Mouse (Mus musculus) lung, postnatal 0 days (tissue): ENCODE data around the gene Vipr2. TPM values are rescaled to one million over a fixed set of nuclear protein-coding genes. Genes with fewer than 3 reads are reported as not detected.

Experiments used
- ATAC-seq: fragments of 200-750 bp; cut with Nextera tagmentation; 2 replicates; pipeline ENCODE4 v1.8.0; 2017; ENCODE audit warnings: moderate library complexity
- DNase-seq: peaks from one replicate; pipeline ENCODE4 v3.0.0-alpha.2; 2016; ENCODE audit warnings: low spot score
- H3K27ac ChIP-seq: fragments of 300-500 bp; sonication (generic); 2 replicates; pipeline ENCODE4 v1.5.1; 2014; ENCODE audit warnings: antibody characterized with exemption, mild to moderate bottlenecking, low read length, mixed read lengths
- H3K27me3 ChIP-seq: fragments of 300-500 bp; sonication (generic); replicated peaks from 2 replicates; pipeline ENCODE4 v1.6.1; 2014; ENCODE audit warnings: low read length, mixed read lengths; ENCODE audit not compliant: insufficient read depth
- H3K36me3 ChIP-seq: fragments of 300-500 bp; sonication (generic); 2 replicates; pipeline ENCODE4 v1.6.1; 2014; ENCODE audit warnings: low read length, mixed read lengths; ENCODE audit not compliant: insufficient read depth
- H3K4me1 ChIP-seq: fragments of 300-500 bp; sonication (generic); 2 replicates; pipeline ENCODE4 v1.6.1; 2014; ENCODE audit warnings: antibody characterized with exemption, low read depth, low read length, mixed read lengths; ENCODE audit not compliant: insufficient read depth
- H3K4me2 ChIP-seq: fragments of 300-500 bp; sonication (generic); replicated peaks from 2 replicates; pipeline ENCODE4 v1.6.1; 2014; ENCODE audit warnings: low read depth, mild to moderate bottlenecking, low read length, moderate library complexity, mixed read lengths
- H3K4me3 ChIP-seq: fragments of 300-500 bp; sonication (generic); 2 replicates; pipeline ENCODE4 v1.5.1; 2014; ENCODE audit warnings: low read depth, low read length
- H3K9ac ChIP-seq: fragments of 300-500 bp; sonication (generic); replicated peaks from 2 replicates; pipeline ENCODE4 v1.6.1; 2014; ENCODE audit warnings: low read depth, mild to moderate bottlenecking
- H3K9me3 ChIP-seq: fragments of 300-500 bp; sonication (generic); 2 replicates; pipeline ENCODE4 v1.6.1; 2016; ENCODE audit warnings: low read length, mixed read lengths
- CTCF ChIP-seq: IDR thresholded peaks from 2 replicates; pipeline ENCODE4 v1.5.1; 2016; ENCODE audit warnings: antibody characterized with exemption, mild to moderate bottlenecking
- EP300 ChIP-seq: IDR thresholded peaks from 2 replicates; pipeline ENCODE4 v1.6.1; 2016; ENCODE audit warnings: antibody characterized with exemption, mild to moderate bottlenecking, control low read depth
- WGBS: fragments of 180-500 bp; shearing (Covaris S2); extraction: QIAGEN DNeasy Blood & Tissue Kit; methylation state at CpG from one replicate; pipeline ENCODE4 v1.1.7; 2014; 5-methylcytosine and 5-hydroxymethylcytosine counted together
- polyA plus RNA-seq: library from polyadenylated mRNA; unstranded; fragments of >200 nt; fragmentation: Nextera tagmentation; extraction: Ambion mirVana; gene quantifications from 2 replicates; pipeline ENCODE4 v1.2.1, GENCODE M21; 2015

Gene Vipr2
- polyA plus RNA-seq, 1 experiment from 2014 or later: 4.8 TPM

DNA sequence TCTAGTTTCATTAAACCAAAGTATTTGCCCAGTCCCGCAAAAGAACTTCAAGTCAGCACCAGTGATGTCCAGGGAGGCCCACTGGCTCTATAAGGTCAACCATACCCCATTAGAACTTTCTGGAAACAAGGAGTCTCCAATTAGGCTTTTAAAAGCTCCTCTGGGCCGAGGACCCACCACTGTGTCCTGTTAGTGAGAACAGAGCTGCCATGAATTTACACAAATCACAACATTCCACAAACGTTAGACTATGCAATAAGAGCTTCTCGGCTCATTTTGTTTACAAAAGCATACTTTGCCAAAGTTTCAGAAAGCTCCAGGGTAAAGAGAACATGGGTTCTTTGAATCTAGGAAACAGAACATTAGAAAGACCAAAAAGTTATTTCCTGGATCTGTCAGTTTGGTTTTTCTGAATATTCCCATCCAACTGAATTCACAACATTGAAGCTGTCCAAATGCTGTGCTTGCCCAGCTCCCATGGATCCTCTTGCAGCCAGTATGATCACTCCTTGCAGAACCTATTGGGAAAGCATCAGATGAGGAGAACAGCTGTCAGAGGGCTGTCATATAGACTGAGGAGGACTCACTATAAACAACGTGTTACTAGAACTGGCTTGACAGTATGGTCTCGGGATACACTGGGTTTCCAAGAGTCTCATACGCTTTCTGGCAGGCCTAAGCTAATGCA lies 33.6 kb downstream of the Vipr2 start:
- 48% methylated on average over 7 of the region's 7 CpGs for WGBS
- Histone ChIP-seq H3K36me3 (no peaks in the 10 kb centered on the region), H3K4me1 (no peaks in the 10 kb centered on the region), H3K27me3 (no peaks in the 10 kb centered on the region), H3K4me2 (no peak overlapping the region), H3K9me3 (no peaks in the 10 kb centered on the region), H3K4me3 (no peak overlapping the region), H3K9ac (no peak overlapping the region), H3K27ac (peak overlapping the region; percentile 71)
- DNase-seq: peak; percentile 90
- ATAC-seq: peak; percentile 84
- peak; percentile 51 for TF ChIP-seq EP300
- TF ChIP-seq CTCF: no peak

DNA sequence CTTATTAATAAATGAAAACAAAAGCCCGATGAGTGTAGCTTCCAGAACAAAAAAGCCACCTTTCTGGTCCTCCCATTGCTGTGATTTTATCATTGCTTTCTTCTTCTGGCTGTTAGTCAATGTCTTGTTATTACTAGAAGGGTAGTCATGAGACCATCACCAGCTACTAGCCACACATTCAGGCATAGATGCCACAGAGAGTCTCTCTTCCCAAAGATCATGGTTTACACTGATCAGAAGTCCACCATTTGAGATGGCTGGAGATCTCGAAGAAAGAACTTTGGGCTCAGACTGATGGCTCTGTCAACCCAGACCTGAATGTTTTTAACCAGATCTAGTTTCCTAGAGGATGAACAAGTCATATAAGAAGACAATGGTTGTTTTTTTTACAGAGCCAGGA lies 38.3 kb downstream of the Vipr2 start:
- Histone ChIP-seq H3K4me2 (no peak overlapping the region), H3K4me3 (no peak overlapping the region), H3K9me3 (no peaks in the 10 kb centered on the region), H3K36me3 (no peaks in the 10 kb centered on the region), H3K27ac (no peak overlapping the region), H3K4me1 (no peaks in the 10 kb centered on the region), H3K27me3 (no peaks in the 10 kb centered on the region), H3K9ac (no peak overlapping the region)
- TF ChIP-seq EP300: no peak
- no peak for TF ChIP-seq CTCF
- WGBS: 85% methylated on average over 2 of the region's 2 CpGs
- ATAC-seq (no peak), DNase-seq (no peak)

DNA sequence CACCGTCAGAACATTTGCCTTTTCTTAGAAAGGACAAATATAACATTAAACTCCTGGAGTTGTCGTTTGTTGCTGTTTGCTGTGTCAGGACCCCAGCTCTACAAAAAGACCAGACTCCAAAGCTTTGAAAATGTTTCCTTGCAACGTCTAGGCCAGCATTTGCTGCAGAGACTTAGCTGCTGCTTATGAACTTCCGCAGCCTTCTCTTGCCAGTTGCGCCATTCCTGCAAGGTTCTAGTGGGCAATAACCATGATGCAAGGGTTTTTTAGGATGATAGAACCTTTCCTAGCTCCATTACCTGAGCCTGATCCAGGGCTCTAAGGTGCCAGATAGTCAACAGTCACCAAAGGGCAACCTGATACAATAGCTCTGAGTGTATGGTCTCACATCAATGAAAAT lies 38.9 kb downstream of the Vipr2 start:
- H3K4me1 ChIP-seq: no peaks in the 10 kb centered on the region
- H3K4me3 ChIP-seq: no peak overlapping the region
- H3K27ac ChIP-seq: no peak overlapping the region
- no peak overlapping the region for H3K4me2 ChIP-seq
- ATAC-seq (no peak), DNase-seq (no peak)
- H3K9ac ChIP-seq: no peak overlapping the region
- H3K36me3 ChIP-seq: no peaks in the 10 kb centered on the region
- H3K9me3 ChIP-seq: no peaks in the 10 kb centered on the region
- 74% methylated on average over 5 of the region's 5 CpGs for WGBS
- H3K27me3 ChIP-seq: no peaks in the 10 kb centered on the region
- TF ChIP-seq CTCF: no peak
- TF ChIP-seq EP300: no peak

DNA sequence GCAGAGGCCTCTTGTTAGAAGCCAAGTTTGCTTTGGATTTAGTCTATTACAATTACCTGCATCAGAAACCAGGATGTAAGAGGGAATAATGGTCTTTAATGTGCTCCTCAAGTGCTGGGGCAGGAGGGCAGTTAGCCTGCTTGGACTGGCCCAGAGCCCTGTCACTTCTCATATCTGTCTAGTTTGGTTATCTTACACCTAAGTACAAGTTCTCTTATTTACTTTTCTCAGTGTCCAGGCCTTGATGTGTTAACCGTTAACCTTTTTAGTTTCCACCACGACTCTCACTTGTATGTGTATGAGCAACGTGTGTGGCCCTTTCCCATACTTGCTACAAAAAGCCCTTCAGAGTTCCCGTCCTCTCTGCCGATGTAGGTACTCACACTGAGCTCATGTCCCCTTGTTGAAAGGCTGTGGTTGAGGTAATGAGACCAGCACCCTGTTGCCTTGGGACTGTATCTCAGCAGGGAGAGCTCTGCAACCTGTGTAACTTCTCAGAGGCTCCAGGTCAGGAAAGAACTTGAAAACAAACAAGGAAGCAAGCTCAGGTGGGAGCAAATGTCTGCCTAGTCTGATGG lies 39.9 kb downstream of the Vipr2 start:
- no peak for TF ChIP-seq CTCF
- TF ChIP-seq EP300: no peak

DNA sequence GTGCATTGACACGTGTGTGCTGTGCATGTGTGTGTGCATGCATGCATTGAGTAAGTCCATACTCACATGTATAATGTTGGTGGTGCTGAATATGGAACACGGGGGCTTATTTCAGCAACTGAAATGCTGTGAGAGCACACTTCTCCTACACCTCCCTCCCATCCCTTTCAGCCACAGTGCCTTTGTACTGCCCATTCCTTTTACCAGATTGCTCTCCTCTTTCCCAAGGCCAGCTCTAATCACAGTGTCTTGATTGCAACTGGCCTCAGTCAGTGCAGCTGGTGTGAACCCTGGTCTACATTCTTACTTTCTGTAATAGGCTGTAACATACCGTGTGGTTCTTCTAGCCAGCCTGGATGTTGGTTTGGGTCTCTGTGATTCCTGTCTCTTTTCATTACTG lies 41.5 kb downstream of the Vipr2 start:
- no peaks in the 10 kb centered on the region for H3K9me3 ChIP-seq
- H3K9ac ChIP-seq: no peak overlapping the region
- no peaks in the 10 kb centered on the region for H3K27me3 ChIP-seq
- H3K27ac ChIP-seq: no peak overlapping the region
- no peak for TF ChIP-seq CTCF
- no peak for TF ChIP-seq EP300
- 74% methylated on average over 3 of the region's 3 CpGs for WGBS
- no peaks in the 10 kb centered on the region for H3K36me3 ChIP-seq
- H3K4me2 ChIP-seq: no peak overlapping the region
- no peak overlapping the region for H3K4me3 ChIP-seq
- no peak for ATAC-seq
- H3K4me1 ChIP-seq: no peaks in the 10 kb centered on the region
- DNase-seq: no peak

More for the DNA sequence above, 39.9 kb downstream of the Vipr2 start:
- Histone ChIP-seq H3K27ac (no peak overlapping the region), H3K4me3 (no peak overlapping the region), H3K27me3 (no peaks in the 10 kb centered on the region), H3K36me3 (no peaks in the 10 kb centered on the region), H3K4me1 (no peaks in the 10 kb centered on the region), H3K9me3 (no peaks in the 10 kb centered on the region), H3K4me2 (no peak overlapping the region), H3K9ac (no peak overlapping the region)
- 48% methylated on average over 5 of the region's 5 CpGs for WGBS
- ATAC-seq: peak; percentile 26
- no peak for DNase-seq

DNA sequence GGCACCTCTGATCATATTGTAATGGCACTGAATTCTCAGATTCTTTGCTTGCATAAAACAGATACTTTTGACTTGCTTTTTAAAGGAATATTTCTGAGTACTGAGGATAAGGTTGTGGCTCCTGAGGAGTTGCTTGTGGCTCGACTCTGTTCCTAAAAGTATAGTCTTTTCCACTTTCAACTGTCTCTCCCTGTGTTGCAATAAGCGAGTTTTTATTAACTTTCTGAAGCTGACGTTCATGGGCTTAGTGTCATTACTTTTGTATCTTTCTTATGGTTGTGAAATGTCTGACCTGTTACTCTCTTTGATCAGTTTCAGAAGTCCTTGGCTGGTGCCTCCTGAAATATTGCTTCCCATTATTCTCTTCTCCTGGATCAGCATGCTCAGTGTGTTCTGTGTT lies 46.3 kb downstream of the Vipr2 start:
- ATAC-seq (no peak), DNase-seq (no peak)
- H3K4me3 ChIP-seq: no peak overlapping the region
- H3K27me3 ChIP-seq: no peaks in the 10 kb centered on the region
- H3K36me3 ChIP-seq: no peaks in the 10 kb centered on the region
- H3K9me3 ChIP-seq: no peaks in the 10 kb centered on the region
- no peak overlapping the region for H3K27ac ChIP-seq
- WGBS: 64% methylated on average over 3 of the region's 3 CpGs
- H3K9ac ChIP-seq: no peak overlapping the region
- TF ChIP-seq EP300: no peak
- no peak for TF ChIP-seq CTCF
- H3K4me1 ChIP-seq: no peaks in the 10 kb centered on the region
- no peak overlapping the region for H3K4me2 ChIP-seq
